Mouse (Mus musculus): ENCODE results near the gene Nkiras2. TPM values are rescaled to one million over a fixed set of nuclear protein-coding genes. Genes with fewer than 3 reads are reported as not detected.
A peak's percentile ranks its signal among the peaks of the same experiment; 100 is the strongest.

The Nkiras2 gene
- total and polyA plus RNA-seq, 3 experiments = 53.8 to 70.0 (median 60.0) TPM

GRCm38 (mm10) chr11:100611627-100612026 lies 7.4 kb upstream of the Nkiras2 start:
- Histone ChIP-seq H3K4me3 (replicated peaks in 1 of 3; ENCODE audit: low read depth in 2 of 3, low read length in 2 of 3, poor library complexity in 1 of 3) (no peak overlapping the region), H3K9me3 (replicated peaks; ENCODE audit: low read length) (no peaks in the 10 kb centered on the region), H3K27ac (ENCODE audit: insufficient read depth, low read depth) (peak overlapping the region; percentile 30), H3K9ac (ENCODE audit: insufficient read depth, low read depth) (peak overlapping the region; percentile 3; the same call in 1 of the 2 replicates), H3K27me3 (replicated peaks) (no peaks in the 10 kb centered on the region), H3K4me2 (ENCODE audit: insufficient read depth, low read depth, poor library complexity, severe bottlenecking) (peak overlapping the region; percentile 79), H3K36me3 (replicated peaks in 1 of 2; ENCODE audit: control insufficient read depth in 1 of 2, insufficient read depth in 1 of 2, low read length in 1 of 2) (peaks cover 12 to 68% of the 10 kb centered on the region in 2 experiments), H3K4me1 (ENCODE audit: control insufficient read depth in 1 of 2, insufficient read depth in 2 of 2) (peaks cover 24 to 88% of the 10 kb centered on the region in 2 experiments), H3K79me2 (replicated peaks; ENCODE audit: control insufficient read depth, extremely low read depth, insufficient read depth, poor library complexity, severe bottlenecking) (peaks cover 99% of the 10 kb centered on the region)
- in situ Hi-C loops (cut with MboI; ENCODE audit: low pct_ligation_motif_present, low pct_unique_long_range_greater_than_20kb, low sequenced_read_pairs) = no loop called here
- DNase-seq (ENCODE audit: extremely low read depth) = no peak
- TF ChIP-seq USF1 (IDR thresholded peaks at IDR 0.05; ENCODE audit: low read depth, low read length) (no peak), TBP (conservative IDR thresholded peaks at IDR 0.05; ENCODE audit: low read depth, low read length) (no peak), EP300 (IDR thresholded peaks at IDR 0.05; ENCODE audit: low read length) (peak; percentile 69; the same call in 1 of the 2 replicates), RCOR1 (conservative IDR thresholded peaks at IDR 0.05; ENCODE audit: low read depth, low read length) (no peak), CTCF (conservative IDR thresholded peaks at IDR 0.05 in 1 of 2, IDR thresholded peaks at IDR 0.05 in 1 of 2; ENCODE audit: low read depth in 2 of 2, low read length in 2 of 2) (peak in 1 of 2 experiments; percentile 81; a peak in 2 of 4 replicates), ZKSCAN1 (IDR thresholded peaks at IDR 0.05; ENCODE audit: borderline replicate concordance, low read depth, low read length) (no peak), CHD1 (IDR thresholded peaks at IDR 0.05; ENCODE audit: low read depth, low read length) (no peak), E2F4 (IDR thresholded peaks at IDR 0.05; ENCODE audit: insufficient replicate concordance, low read depth, low read length) (no peak), ELF1 (IDR thresholded peaks at IDR 0.05; ENCODE audit: low read depth, low read length) (0 out of 2 replicates have a peak, but pooled peaks have one; percentile 8), RAD21 (IDR thresholded peaks at IDR 0.05; ENCODE audit: low read depth, low read length) (peak; percentile 91), ZNF384 (IDR thresholded peaks at IDR 0.05; ENCODE audit: low read depth, low read length) (peak; percentile 81; the same call in 1 of the 2 replicates), IRF4 (IDR thresholded peaks at IDR 0.05; ENCODE audit: low read depth, low read length) (peak; percentile 91), KAT2A (IDR thresholded peaks at IDR 0.05; ENCODE audit: insufficient replicate concordance, low read length) (no peak), MXI1 (IDR thresholded peaks at IDR 0.05; ENCODE audit: low read depth, low read length) (peak; percentile 58; the same call in 1 of the 2 replicates), SMC3 (IDR thresholded peaks at IDR 0.05; ENCODE audit: low read depth, low read length) (peak; percentile 88), GABPA (IDR thresholded peaks at IDR 0.05; ENCODE audit: insufficient replicate concordance, low read depth, low read length) (no peak), PAX5 (IDR thresholded peaks at IDR 0.05; ENCODE audit: low read length) (no peak), HCFC1 (IDR thresholded peaks at IDR 0.05; ENCODE audit: low read depth, low read length) (no peak), POLR2AphosphoS2 (IDR thresholded peaks at IDR 0.05; ENCODE audit: low read depth, low read length) (no peak), ZMIZ1 (IDR thresholded peaks at IDR 0.05; ENCODE audit: low read depth, low read length) (no peak), NELFE (IDR thresholded peaks at IDR 0.05; ENCODE audit: low read depth, low read length) (no peak), USF2 (conservative IDR thresholded peaks at IDR 0.05; ENCODE audit: low read depth, low read length) (no peak), ZC3H11A (IDR thresholded peaks at IDR 0.05; ENCODE audit: low read depth, low read length) (peak; percentile 41; the same call in 1 of the 2 replicates), MAZ (IDR thresholded peaks at IDR 0.05; ENCODE audit: low read depth, low read length) (0 out of 2 replicates have a peak, but pooled peaks have one; percentile 32), CHD2 (IDR thresholded peaks at IDR 0.05; ENCODE audit: low read length) (no peak), MEF2A (IDR thresholded peaks at IDR 0.05; ENCODE audit: borderline replicate concordance, low read depth, low read length) (peak; percentile 72; the same call in 1 of the 2 replicates), SIN3A (IDR thresholded peaks at IDR 0.05; ENCODE audit: low read length) (peak; percentile 60; the same call in 1 of the 2 replicates), JUN (IDR thresholded peaks at IDR 0.05; ENCODE audit: insufficient read depth, low read depth, low read length) (0 out of 2 replicates have a peak, but pooled peaks have one; percentile 15), NRF1 (IDR thresholded peaks at IDR 0.05; ENCODE audit: low read depth, low read length) (0 out of 2 replicates have a peak, but pooled peaks have one; percentile 29), POLR2A (IDR thresholded peaks at IDR 0.05; ENCODE audit: low read depth, low read length) (no peak), ETS1 (conservative IDR thresholded peaks at IDR 0.05; ENCODE audit: low read depth, low read length) (peak; percentile 45; the same call in 1 of the 2 replicates), UBTF (IDR thresholded peaks at IDR 0.05; ENCODE audit: low read depth, low read length) (no peak; the same call in 1 of the 2 replicates), BHLHE40 (IDR thresholded peaks at IDR 0.05; ENCODE audit: low read depth, low read length) (peak; percentile 31; the same call in 1 of the 2 replicates), TCF12 (IDR thresholded peaks at IDR 0.05; ENCODE audit: low read depth, low read length) (0 out of 2 replicates have a peak, but pooled peaks have one; percentile 37), MYC (IDR thresholded peaks at IDR 0.05; ENCODE audit: low read depth, low read length) (peak; percentile 67; the same call in 1 of the 2 replicates), JUND (conservative IDR thresholded peaks at IDR 0.05; ENCODE audit: low read depth, low read length) (peak; percentile 70), MAX (IDR thresholded peaks at IDR 0.05; ENCODE audit: low read length) (no peak), MAFK (IDR thresholded peaks at IDR 0.05; ENCODE audit: insufficient replicate concordance, low read length) (no peak)
- dilution Hi-C loops (cut with MboI; ENCODE audit: extremely low pct_ligation_motif_present, extremely low pct_unique_long_range_greater_than_20kb, low sequenced_read_pairs) = no loop called here
